Mouse (Mus musculus) gastrocnemius, postnatal 25 days (tissue): ENCODE measurements around the gene Phrf1. TPM values are rescaled to one million over a fixed set of nuclear protein-coding genes. Genes with fewer than 3 reads are reported as not detected.
"Not testable (repeated sequence)": the region's sequence is repeated elsewhere in the genome, so short reads cannot be mapped to it uniquely, and the experiment has no call there.

Source experiments
- DNase-seq: peaks from one replicate; pipeline ENCODE4 v3.0.0; 2022
- total RNA-seq, 2 experiments: library from RNA; stranded (reverse); gene quantifications; 1 replicate in 1 of 2; 2 replicates in 1 of 2; pipeline ENCODE4 v1.2.3; 2021

The Phrf1 gene
- total RNA-seq, 2 experiments from 2014 or later, result 17.3 to 21.4 TPM

DNA sequence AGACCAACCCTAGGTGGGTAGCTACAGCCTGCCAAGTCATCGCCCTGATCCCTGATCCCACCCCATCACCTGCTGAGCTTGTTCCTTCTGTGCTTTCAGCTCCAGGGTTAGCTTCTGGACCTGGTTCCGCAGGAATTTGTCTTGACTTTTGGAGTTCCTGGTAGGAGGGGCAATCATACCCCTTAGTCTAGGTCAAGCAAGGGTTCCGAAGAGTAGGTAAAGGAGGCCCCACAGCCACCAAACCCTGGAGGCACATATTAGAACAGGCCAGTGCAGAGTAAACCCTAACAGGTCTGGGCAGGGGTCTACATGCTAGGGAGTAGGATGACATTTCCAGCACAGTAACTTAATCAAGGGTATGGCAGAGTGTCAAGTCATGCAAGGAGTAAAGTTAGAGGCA is 15.5 kb upstream of the Phrf1 start:
- no peak for DNase-seq

DNA sequence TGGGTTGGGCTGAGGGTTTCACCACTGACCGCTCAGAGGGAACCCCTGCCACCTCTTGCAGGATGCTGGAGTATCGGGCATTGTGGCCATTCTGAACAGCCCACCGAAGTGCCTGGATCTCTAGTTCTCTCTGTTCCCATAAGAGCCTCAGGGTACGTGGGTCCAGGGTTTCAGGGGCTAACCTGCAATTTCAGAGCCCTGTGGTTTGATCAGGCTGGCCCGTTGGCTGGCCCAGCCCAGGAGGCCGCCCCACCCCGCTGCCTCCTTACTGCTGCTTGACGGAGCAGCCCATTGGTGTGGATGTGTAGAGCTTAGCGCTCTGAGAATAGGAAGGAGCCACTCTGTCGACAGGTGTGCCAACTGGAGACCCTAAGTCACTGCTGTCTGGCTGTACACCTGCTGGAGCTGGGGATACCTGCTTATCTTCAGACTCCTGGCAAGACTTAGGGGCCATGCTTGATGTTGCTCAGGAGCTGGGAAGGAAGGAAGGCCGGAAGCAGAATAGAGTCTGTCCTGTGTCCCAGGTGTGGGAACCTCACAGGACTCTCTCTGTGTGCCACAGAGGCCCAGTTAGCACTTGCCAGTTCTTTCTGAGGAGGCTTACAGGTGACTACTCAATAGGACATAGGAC is 14.9 kb upstream of the Phrf1 start, which contains the start of gene Lmntd2:
Lmntd2 (minus strand) TSS at position 476 of the 631 bp plus-strand sequence.
- DNase-seq, result no peak

DNA sequence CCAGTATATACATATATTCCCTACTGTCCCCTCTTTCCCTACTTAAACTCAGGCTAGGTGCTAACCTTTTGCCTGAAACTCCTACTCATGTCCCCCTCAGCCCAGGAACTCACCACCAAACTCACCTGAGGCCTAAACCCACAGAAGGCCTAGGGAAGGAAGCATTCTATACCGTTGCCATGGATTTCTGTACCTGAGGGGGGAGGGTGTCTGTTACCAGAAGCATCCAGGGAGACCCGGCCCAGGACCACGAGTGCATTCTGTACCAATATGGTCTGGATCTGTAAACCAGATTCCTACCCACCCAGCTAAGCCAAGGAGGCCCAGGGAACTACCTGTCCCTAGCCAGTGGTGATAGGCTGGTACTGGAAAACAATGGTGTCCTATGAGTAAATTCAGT is 14.3 kb upstream of the Phrf1 start:
- no peak for DNase-seq

DNA sequence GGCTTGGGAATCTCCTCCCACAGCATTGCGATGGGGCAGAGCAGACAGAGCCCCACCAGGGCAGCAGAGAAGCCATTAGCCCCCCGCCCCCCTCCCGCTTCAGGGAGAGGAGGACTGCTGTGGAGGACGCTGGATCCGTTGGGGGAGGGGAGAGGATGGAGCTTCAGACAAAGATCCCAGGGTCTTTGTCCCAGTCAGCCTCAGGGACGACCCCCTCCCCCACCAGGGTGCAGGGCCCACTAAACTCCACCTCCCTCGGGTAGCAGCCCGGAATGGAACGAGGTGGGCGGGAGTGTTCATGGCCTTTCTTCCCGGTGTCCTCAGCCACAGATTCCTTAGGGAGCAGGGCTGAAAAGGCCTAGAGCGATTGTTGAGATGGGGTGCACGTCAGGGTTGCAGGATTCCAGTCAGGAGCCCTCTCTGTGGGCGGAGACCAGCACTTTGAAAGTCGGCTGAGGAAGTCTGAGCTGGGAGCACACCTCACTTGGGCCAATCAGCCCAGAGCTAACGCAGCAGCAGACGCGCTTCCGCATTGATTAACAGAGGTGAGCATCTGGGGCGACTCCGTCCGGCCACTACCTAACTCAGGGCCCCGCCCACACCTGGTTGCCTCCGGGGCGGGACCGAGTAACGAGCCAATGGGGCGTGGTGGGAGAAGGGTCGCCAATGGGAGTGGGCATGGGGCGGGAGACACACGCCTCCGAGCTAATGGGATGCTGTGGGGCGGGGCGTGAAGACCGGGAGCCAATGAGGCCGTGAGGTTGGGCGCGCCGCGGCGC is 13.3 kb upstream of the Phrf1 start, which contains the start of gene Rassf7:
Rassf7 (plus strand) TSS at position 760 of the 779 bp plus-strand sequence.
- peak; percentile 85 for DNase-seq

DNA sequence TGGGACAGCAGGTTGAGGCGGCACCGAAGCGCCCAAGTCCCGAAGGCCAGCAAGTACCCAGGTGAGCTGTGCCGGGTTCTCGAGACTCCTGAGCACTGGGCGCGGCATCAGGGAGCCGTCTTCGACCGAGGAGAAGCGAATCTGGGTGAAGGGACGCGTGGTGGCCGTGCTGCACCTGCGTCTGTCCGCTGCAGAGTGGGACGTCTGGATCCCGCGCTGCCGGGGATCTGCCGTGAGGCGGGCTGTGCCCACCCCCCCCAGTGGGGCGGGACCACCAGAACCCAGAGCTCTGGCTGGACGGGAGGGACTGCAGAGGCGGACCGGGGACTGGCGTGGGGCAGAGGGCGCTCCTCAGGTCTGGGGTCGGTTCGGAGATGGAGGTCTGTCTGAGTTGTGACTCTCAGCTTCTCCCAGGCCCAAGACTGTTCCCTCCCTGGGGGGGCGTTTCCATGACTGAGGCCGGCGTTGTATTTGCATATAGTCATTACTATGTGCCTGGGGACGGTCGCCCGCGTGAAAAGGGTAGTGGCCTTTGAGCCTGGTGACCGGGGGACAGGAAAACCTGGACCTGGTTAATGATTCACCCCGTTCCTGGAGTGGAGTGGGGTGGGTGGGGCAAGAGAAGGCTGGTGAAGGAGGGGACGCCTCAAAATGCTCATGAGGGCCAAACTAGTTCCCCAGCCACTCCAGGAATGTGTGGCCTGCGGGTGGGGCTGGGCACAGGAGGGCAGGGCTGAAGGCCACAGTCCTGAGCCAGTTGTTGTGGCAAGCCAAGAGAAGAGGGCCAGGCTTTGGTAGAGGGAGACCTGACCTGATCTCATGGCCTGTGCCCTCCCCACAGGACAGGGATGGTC is 12.5 kb upstream of the Phrf1 start:
- no peak for DNase-seq

DNA sequence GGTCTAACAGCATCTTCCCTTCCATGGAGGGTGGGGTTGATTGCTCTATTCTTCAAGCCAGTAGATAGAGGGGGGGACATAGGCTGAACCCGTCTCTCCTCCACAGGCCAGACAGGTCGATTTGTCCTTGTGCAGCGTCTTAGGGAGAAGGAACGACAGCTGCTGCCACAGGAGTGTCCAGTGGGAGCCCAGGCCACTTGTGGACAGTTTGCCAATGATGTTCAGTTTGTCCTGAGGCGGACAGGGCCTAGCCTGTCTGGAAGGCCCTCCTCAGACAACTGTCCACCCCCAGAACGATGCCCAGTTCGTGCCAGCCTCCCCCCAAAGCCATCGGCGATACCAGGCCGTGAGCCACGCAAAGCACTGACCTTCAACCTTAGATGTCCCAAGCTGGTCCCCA is 11.7 kb upstream of the Phrf1 start:
- no peak for DNase-seq

DNA sequence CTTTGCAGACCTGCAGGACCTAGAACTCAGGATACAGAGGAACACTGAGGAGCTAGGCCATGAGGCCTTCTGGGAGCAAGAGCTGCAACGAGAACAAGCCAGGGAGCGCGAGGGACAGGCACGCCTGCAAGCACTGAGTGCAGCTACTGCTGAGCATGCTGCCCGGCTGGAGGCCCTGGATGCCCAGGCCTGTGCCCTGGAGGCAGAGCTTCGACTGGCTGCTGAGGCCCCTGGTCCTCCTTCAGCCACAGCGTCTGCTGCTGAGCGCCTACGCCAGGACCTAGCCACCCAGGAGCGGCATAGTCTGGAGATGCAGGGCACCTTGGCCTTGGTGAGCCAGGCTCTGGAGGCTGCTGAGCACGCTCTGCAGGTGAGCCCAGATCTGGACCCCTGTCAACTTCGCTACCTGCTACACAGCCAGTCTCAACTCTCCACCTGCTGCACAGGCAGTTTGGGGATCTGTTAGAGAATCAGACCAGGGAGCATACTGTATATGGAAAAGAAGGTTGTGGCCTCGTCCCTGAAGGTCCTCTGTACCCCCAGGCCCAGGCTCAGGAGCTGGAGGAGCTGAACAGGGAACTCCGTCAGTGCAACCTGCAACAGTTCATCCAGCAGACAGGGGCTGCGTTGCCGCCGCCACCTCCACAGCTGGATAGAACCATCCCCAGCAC is 11.1 kb upstream of the Phrf1 start:
- no peak for DNase-seq

DNA sequence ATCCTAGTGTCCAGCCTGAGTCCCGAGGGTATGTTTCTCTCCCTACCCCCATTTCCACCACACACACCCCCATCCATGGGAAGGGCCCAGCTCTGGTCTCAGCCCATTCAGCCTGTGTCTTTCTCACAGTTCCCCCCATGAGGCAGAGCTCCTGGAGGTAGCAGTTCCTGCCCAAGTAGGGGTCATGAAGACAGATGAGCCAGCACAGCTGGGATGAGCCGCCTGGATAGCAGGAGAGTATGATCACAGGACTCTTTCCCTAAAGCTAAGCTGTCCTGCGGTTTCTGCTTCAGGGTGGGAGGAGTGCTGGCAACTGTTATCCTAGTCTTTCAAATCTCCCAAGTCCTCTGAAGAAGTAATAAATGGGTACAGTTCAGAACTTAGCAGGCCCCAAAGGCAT is 10.4 kb upstream of the Phrf1 start:
- no peak for DNase-seq

DNA sequence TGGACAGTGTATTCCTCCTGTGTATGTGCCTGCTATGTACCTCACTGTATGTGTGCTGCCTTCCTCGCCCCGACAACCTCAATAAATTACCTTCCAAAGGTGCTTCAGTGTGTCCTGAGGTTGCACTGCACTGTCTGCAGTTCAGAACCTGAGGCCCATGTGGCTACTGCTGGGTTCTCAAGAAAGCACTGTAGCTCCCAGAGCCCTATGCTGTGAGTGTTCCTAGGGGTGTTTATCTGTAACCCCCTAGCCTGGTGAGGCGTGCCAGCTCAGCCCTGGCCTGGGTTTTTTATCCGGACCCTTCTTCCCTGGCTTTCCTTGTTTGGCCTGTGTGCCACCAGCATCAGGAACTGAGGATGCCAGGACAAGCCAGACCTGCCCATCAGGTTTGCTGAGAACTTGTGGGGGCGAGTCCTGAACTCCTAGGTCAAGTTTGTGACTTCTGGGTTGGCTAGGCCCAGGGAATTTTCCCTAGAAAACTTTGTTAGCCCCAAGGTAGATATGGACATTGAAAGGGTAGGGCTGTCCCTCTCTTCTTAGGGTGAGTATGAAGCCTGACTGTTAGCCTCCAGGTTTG is 9.9 kb upstream of the Phrf1 start:
- DNase-seq, result no peak

DNA sequence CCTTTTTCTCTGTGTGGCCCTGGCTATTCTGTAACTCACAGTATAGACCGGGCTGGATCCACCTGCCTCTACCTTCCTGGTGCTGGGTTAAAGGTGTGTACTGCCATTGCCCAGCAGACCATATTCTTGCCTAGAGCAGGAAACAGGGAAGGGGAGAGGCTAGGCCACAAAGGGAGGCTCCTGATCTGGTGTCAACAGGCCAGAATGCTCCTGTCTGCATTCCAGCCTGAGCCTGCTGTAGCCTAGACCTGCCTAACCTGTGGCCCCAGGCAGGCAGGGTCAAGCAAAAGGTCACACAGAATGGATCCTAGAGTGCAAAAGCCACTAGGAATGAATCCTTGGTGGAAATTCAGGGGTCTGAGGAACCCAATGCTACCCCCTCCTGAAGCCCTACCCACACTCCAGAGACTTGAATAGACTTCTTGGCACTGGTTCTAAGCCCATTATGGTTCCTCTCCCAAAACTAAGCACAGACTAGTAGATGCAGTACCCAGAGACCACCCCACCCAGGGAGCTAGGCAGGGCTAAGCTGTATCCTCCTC is 9.0 kb upstream of the Phrf1 start:
- no peak for DNase-seq

DNA sequence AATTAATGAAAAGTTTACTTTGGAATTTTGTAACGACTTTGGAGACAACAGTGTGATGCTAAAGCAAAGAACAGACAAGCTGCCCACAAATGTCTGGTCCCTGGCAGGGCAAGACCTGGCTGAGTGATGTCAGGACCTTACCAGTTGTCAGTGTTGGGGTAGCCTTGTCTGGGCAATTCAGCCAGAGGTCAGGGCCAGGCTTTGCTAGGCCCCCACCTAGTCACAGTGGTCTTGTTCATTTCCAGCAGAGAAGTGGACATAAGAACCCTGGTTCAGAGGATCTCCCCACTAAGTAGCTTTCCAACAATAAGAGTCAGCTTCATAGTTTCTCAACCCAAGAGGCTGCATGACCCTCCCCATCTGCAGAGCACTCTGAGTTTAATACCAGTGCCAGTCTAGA is 8.2 kb upstream of the Phrf1 start:
- no peak for DNase-seq

DNA sequence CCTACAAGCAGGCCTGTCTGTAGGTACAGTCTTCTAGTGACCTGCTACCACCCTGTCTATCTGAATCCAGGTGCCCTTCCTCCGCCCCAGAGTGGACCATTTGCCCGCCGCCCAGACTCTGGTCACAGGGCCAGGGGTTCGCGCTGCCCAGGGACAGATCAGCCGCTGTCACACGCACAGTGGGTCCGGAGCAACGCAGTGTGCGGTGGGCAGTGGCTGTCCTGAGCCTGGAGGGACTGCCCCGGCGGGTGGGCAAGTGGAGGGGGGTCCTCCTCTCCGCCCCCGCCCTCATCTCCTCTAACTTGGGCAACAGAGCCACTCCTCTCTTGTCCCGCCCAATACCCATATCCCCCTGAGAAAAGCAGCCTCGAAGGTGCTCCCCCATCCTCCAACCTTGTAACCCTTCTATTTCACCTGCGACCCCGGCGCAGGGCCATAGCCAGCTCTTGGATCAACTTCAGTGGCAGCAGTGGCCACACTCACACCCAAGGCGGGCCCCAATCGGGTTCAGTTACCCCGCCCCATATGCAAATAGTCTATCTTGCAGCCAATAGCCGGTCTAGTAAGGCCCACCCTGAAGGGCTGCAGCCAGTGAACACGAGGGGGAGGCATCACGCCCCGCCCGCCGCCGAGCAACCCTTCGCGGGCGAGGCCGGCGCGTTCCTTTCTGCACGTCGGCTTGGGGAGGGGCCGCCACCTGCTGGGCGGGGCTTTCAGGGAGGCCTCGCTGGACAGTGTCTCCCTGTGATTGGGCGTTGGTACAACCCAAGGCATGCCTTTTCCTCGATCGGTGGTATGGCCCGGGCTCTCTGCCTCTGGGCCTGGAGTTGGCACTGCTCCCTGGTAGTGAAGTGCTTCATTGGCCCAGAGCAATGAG is 7.1 kb upstream of the Phrf1 start:
- peak; percentile 96 for DNase-seq

DNA sequence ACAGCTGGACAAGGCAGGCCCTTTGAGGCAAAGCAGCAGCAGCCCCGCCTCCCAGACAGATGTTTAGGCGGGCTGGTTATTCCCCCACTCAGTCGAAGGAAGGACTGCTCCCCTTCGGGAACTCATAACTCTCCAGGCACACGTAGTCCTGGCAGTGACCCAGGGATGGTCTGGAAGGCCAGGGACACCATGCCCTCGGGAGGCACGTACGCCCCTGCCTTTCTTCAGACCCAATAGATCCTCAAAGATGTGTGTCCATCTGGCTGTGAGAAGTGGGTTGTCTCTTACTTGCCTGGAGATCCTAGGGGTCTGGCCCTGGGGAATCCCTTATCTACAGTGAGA is 6.5 kb upstream of the Phrf1 start:
- DNase-seq, result no peak

DNA sequence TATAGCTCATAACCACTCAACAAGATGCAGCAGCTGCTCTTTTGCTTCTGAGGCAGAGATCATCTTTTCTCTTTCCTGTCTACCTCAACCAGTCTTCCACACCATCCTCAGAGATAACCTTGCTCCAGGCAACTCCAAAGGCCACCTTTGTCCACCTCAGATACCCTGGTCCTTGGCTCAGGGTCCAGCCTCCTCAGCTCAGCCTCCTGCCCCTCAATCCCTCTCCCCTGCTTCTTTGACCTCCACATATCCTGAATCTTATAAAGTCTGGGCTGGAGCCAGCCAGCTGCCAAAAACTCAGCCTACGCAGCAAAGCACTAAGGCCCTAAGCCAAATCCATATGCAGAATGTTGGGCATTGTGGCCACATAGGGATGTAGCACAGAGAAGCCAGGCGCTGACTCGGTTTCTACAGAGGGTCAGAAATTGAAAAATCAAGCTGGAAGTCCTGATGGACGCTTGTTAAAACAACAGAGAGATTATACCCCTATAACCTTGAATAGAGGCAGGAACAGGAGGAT is 5.8 kb upstream of the Phrf1 start:
- no peak for DNase-seq

DNA sequence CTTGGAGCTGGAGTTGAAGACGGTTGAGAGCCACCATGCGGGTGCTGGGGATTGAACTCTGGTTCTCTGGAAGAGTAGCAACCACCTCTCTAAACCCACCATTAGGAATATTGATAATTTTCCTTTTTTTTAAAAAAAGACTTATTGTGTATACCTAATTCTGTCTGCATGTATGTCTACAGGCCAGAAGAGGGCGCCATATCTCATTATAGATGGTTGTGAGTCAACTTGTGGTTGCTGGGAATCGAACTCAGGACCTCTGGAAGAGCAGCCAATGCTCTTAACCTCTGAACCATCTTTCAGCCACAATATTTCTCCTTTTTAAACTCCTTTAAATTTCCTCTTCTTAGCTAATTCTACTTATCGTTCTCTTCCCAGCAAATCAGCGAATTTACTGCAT is 2.0 kb upstream of the Phrf1 start:
- DNase-seq, result no peak

DNA sequence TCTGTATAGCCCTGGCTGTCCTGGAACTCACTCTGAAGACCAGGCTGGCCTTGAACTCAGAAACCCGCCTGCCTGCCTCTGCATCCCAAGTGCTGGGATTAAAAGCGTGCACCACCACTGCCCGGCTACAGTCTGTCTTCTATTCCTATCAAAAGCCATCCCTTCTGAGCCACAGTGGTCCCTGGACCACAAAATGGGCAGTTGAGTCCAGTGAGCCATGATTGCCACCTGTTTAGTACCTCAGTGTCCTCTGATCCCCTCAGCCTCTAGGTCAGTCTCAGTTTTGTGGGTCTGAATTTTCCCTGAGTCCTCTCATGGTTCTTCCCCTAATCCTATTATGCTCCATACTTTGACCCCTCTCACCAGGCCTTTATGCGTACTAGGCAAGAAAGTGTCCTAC is 788 bp upstream of the Phrf1 start:
- DNase-seq, result no peak

DNA sequence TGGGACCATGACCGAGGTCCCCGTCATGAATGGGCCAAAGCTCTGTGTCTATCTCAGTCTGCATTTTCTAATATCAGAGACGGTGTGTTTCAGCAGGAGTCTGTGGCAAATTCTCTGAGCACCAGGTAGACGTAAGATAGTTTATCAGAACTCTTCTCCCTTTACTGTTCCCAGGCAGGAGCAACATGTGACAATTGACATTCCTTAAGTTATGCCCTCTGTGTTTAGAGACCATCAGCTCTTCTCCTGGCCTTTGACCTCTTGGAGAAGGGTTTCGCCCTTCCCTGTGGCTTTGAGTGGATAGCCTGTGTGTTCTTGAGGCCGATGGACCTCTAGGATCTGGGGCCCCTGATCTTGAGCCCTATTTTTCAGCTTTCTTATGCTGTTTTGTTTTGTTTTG is 1.1 kb downstream of the Phrf1 start:
- DNase-seq, result no peak

DNA sequence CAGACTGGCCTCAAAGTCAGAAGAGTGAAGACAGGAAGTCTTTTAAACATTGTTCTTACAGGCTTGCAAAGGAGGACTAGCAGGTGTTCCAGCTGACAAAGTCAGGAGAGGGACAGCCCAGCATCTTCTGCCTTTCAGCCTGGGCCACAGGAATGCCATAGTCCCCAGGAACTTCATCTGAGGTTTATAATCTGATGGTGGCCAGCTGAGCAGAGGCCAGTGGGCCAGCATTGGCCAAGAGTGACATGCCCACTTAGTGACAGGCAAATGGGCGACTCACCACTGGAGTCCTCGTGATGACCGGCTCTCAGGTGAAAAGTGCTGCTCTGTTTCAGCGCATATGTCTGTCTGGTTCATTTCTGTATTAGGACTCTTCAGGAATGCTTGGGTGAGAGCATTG is 2.0 kb downstream of the Phrf1 start:
- no peak for DNase-seq

DNA sequence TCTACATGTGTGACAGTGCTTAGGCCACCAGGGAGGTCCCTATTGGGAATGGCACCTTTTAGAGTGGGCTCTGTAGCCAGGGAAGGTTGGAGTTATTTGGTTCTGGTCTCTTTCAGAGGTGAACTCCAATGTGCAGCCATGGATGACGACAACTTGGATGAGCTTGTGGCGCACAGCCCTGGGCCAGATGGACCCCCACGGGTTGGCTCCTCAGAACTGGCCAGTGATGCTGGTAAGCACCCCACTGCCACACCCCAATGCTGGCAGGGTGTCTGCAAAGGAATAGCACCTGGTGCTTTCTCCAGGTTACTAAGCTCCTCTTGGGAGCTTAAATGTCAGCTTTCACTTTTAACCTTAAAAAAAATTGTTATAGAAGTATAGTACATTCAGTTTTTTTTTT is 2.5 kb downstream of the Phrf1 start:
- DNase-seq, result no peak

DNA sequence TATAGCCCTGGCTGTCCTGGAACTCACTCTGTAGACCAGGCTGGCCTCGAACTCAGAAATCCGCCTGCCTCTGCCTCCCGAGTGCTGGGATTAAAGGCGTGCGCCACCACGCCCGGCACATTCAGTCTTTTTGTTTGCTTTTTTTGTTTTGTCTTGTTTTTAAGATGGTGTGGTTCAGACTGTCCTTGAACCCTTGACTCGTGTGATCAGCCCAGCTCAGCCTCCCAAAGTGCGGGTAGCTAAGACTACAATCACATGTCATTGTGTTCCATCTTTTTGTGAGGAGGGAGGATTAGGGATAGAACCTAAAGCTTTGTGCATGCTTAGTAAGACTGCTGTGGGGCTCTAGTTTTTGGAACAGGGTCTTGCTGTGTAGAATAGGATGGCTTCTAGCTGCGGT is 3.0 kb downstream of the Phrf1 start:
- DNase-seq, result no peak

DNA sequence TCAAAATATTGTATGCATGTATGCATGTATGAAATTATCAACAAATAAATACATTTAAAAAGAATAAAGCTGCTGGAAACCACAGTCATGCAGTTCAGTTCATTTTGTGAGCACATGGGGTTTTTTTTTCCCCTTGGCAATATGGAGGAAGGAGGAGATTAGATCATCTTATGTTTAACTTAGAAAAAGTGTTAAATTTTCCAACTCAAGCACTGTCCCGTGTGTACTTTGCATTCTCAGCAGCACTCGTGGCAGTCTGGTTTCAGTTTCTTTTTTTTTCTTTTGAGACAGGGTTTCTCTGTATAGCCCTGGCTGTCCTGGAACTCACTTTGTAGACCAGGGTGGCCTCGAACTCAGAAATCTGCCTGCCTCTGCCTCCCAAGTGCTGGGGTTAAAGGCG is 21.9 kb downstream of the Phrf1 start:
- DNase-seq, result not testable (repeated sequence)
